Mouse (Mus musculus) heart, embryonic 11.5 days (tissue): ENCODE measurements around the gene Dgki. TPM values are rescaled to one million over a fixed set of nuclear protein-coding genes. Genes with fewer than 3 reads are reported as not detected.

ENCODE experiments used
- ATAC-seq: fragments of 200-750 bp; cut with Nextera tagmentation; replicated peaks from 2 replicates; pipeline ENCODE4 v1.8.0; 2017; ENCODE audit warnings: moderate library complexity; ENCODE audit not compliant: insufficient number of reproducible peaks, low FRiP score, low TSS enrichment
- H3K27ac ChIP-seq: fragments of 300-500 bp; sonication (generic); 2 replicates; pipeline ENCODE4 v1.5.1; 2014; ENCODE audit warnings: mild to moderate bottlenecking, low read depth, low read length
- H3K27me3 ChIP-seq: fragments of 300-500 bp; sonication (generic); 2 replicates; pipeline ENCODE4 v1.6.1; 2014; ENCODE audit warnings: mild to moderate bottlenecking, low read length, mixed read lengths; ENCODE audit not compliant: control insufficient read depth, insufficient read depth
- H3K36me3 ChIP-seq: fragments of 300-500 bp; sonication (generic); 2 replicates; pipeline ENCODE4 v1.6.1; 2014; ENCODE audit warnings: mild to moderate bottlenecking, low read length, moderate library complexity, mixed read lengths; ENCODE audit not compliant: control insufficient read depth, insufficient read depth
- H3K4me1 ChIP-seq: fragments of 300-500 bp; sonication (generic); 2 replicates; pipeline ENCODE4 v1.6.1; 2014; ENCODE audit warnings: low read length; ENCODE audit not compliant: control insufficient read depth, insufficient read depth
- H3K4me2 ChIP-seq: fragments of 300-500 bp; sonication (generic); 2 replicates; pipeline ENCODE4 v1.6.1; 2014; ENCODE audit warnings: mild to moderate bottlenecking, moderate library complexity
- H3K4me3 ChIP-seq: fragments of 300-500 bp; sonication (generic); 2 replicates; pipeline ENCODE4 v1.5.1; 2014; ENCODE audit warnings: low read depth, low read length
- H3K9ac ChIP-seq: fragments of 300-500 bp; sonication (generic); 2 replicates; pipeline ENCODE4 v1.6.1; 2014; ENCODE audit warnings: mild to moderate bottlenecking, low read depth, low read length, moderate library complexity
- H3K9me3 ChIP-seq: fragments of 300-500 bp; sonication (generic); replicated peaks from 2 replicates; pipeline ENCODE4 v1.6.1; 2016; ENCODE audit warnings: low read length; ENCODE audit not compliant: control insufficient read depth
- WGBS: fragments of 180-500 bp; shearing (Covaris S2); extraction: QIAGEN DNeasy Blood & Tissue Kit; methylation state at CpG from one replicate; pipeline ENCODE4 v1.1.7; 2014; ENCODE audit not compliant: insufficient replicate concordance; 5-methylcytosine and 5-hydroxymethylcytosine counted together
- polyA plus RNA-seq: library from polyadenylated mRNA; unstranded; fragments of >200 nt; fragmentation: Nextera tagmentation; extraction: Ambion mirVana; gene quantifications from 2 replicates; pipeline ENCODE4 v1.2.1, GENCODE M21; 2014

The Dgki gene
- polyA plus RNA-seq, 1 experiment from 2014 or later, result 1.0 TPM

DNA sequence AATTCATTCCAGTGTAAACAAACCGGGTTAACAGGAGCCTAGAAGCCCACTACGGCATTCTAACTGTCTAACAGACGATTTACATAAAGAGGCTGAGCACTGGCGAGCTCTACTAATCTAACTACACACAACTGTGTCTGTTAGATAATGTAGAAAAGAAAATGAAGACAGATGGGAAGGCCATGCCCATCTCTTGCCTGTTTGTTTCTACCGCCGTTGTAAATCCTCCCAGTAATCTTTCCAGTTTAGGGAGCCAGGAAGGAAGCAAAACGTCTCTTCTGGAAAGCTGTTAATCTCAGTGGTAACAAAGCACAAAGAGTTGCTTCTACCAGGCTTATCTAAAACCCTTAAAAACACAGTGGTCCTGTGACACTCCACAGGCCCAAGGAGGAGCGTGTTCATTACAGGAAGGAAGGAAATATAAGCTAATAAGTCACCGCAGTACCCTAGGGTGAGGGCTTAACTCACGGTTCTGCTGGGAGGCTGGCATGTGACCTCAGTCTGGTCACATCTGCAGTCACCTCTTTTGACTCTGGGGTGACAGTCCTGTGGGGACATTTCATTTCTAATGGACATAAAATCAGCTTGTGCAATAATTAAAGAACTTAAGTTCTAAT, 235.7 kb downstream of the Dgki start:
- H3K4me3 ChIP-seq, result no peak overlapping the region
- no peak overlapping the region for H3K9ac ChIP-seq
- H3K36me3 ChIP-seq, result no peaks in the 10 kb centered on the region
- H3K27ac ChIP-seq, result peak overlapping the region; percentile 54
- no peaks in the 10 kb centered on the region for H3K9me3 ChIP-seq
- no peaks in the 10 kb centered on the region for H3K4me1 ChIP-seq
- ATAC-seq, result peak; percentile 72
- WGBS, result 18% methylated on average over 10 of the region's 10 CpGs
- no peaks in the 10 kb centered on the region for H3K27me3 ChIP-seq
- no peak overlapping the region for H3K4me2 ChIP-seq

DNA sequence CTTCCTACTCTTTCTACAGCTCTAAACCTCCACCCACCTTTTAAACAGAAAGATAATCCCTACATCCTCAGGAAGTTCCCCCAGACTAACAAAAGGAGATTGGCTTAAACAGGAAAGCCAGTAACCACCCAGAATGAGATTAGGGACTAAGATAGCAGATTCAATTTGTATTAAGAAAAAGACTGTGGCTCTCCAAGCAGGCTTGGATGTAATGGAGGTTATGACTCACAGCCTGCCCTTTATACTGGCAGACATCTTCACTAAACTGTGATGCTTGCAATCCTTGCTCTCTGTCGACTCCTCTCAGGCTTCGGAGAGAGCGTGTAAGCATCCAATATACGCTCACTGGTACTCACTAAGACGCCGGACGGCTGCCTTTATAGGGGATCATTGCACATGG, 236.7 kb downstream of the Dgki start:
- no peak; the same call in 1 of the 2 replicates for ATAC-seq
- 80% methylated on average over 7 of the region's 7 CpGs for WGBS

DNA sequence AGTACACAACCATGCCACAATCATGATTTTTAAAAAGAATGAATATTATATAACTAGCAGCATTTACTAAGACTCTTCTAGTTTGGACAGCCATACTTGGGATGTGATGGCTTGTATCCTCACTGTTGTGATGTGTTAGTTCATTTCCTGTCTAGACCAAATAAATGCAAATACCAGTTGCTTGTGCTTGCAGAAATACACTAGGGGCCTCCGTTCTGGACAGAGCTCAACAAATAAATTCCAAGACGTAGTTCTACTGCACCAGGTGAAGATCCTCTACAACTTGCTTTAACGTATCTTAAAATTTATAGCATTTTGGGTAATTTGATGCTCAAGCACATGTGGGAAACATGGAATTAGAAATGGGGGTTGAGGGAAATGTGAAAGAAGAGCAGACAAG, 239.9 kb downstream of the Dgki start:
- no peaks in the 10 kb centered on the region for H3K27me3 ChIP-seq
- WGBS, result 82% methylated on average over 3 of the region's 3 CpGs
- no peak for ATAC-seq

More for the DNA sequence above, 236.7 kb downstream of the Dgki start:
- no peak overlapping the region for H3K9ac ChIP-seq
- no peak overlapping the region for H3K4me2 ChIP-seq
- no peak overlapping the region for H3K4me3 ChIP-seq
- no peaks in the 10 kb centered on the region for H3K4me1 ChIP-seq
- H3K36me3 ChIP-seq, result no peaks in the 10 kb centered on the region
- H3K27ac ChIP-seq, result peak overlapping the region; percentile 54
- no peaks in the 10 kb centered on the region for H3K27me3 ChIP-seq
- no peaks in the 10 kb centered on the region for H3K9me3 ChIP-seq

DNA sequence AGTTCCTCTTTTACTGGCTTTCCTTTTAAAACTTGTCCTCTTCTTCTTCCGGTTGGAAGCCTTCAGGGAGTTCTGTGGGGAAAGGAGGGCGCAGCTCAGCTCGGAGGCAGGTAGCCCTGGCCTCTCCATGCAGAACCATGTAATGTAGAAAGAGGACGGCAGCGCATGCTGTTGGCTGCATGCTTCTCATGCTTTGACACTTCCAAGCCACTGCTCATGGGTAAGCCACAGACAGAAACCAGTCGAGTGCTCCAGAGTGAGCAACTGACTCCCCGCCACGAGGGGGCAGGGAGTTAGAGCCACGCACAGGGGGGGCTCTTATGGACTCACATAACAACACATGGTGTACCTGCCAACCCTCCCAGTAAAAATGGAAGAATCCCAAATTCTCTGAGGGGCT, 242.0 kb downstream of the Dgki start:
- Histone ChIP-seq H3K9me3 (no peaks in the 10 kb centered on the region), H3K4me2 (no peak overlapping the region), H3K27me3 (no peaks in the 10 kb centered on the region), H3K27ac (no peak overlapping the region), H3K9ac (no peak overlapping the region), H3K4me1 (no peaks in the 10 kb centered on the region), H3K4me3 (no peak overlapping the region), H3K36me3 (no peaks in the 10 kb centered on the region)
- ATAC-seq, result no peak
- WGBS, result 83% methylated on average over 9 of the region's 9 CpGs

More for the DNA sequence above, 239.9 kb downstream of the Dgki start:
- Histone ChIP-seq H3K4me1 (no peaks in the 10 kb centered on the region), H3K4me2 (no peak overlapping the region), H3K4me3 (no peak overlapping the region), H3K9me3 (no peaks in the 10 kb centered on the region), H3K27ac (no peak overlapping the region), H3K36me3 (no peaks in the 10 kb centered on the region), H3K9ac (no peak overlapping the region)

DNA sequence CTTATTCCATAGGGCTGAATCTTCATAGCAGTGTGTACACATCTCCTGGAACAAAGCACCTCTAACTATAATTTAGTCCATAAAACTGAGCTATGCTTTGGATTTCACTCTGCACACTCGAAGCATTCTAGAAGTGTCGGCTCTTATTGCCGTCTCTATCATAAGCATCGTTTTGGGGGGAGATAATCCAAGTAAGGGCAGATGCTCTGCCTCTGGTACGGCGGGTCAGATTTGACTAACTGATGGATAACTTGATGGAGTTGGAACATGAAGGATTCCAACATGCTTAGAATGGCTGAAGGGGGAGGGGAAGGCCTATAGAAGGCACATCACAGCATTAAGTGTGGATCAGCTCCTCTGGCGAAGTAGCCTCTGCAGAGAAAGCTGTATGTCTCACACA, 242.4 kb downstream of the Dgki start:
- Histone ChIP-seq H3K27ac (no peak overlapping the region), H3K27me3 (no peaks in the 10 kb centered on the region), H3K9ac (no peak overlapping the region), H3K36me3 (no peaks in the 10 kb centered on the region), H3K4me3 (no peak overlapping the region), H3K4me2 (no peak overlapping the region), H3K9me3 (no peaks in the 10 kb centered on the region), H3K4me1 (no peaks in the 10 kb centered on the region)
- WGBS, result 84% methylated on average over 7 of the region's 7 CpGs
- no peak for ATAC-seq

DNA sequence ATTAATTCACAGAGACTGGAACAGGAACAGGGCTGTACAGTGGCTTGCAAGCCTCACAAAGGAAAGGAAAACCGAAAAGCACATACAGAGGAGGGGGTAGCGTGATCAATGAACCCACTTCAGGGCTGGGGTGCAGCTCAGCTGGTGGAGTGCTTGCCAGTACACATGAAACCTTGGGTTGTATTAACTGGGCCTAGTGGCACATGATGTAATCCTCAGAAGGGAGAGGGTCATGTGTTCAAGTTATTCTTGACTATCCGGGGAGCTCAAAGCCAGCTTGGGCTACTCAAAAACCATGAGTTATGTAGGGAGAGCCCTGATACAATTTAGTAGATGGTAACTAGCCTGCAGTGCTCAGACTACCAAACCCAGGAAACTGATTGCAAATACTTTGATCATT, 244.3 kb downstream of the Dgki start:
- 0 out of 2 replicates have a peak, but pooled peaks cover 2% of the 10 kb centered on the region for H3K4me1 ChIP-seq
- ATAC-seq, result no peak
- H3K36me3 ChIP-seq, result no peaks in the 10 kb centered on the region
- H3K27ac ChIP-seq, result no peak overlapping the region
- 63% methylated on average over 3 of the region's 3 CpGs for WGBS
- no peak overlapping the region for H3K9ac ChIP-seq
- no peaks in the 10 kb centered on the region for H3K27me3 ChIP-seq
- H3K4me2 ChIP-seq, result no peak overlapping the region
- H3K9me3 ChIP-seq, result no peaks in the 10 kb centered on the region
- no peak overlapping the region for H3K4me3 ChIP-seq

DNA sequence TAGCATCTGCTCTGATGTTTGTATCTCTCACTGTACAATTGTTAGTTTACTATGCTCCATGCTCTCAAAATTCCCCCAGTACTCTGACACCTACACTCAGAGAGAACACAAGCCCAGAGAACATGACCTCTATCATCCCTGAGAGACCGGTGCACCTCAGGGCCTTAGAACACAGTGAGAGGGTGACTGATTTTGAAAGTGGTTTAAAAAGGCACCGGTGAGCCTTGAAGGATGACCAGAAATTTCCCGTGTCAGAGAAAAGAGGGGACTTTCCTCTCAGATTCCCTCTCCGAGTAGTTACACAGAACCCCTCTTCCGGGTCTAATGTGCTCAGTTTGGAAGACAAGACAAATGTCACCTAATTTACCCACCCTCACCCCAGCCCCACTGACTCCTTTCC, 244.9 kb downstream of the Dgki start:
- H3K36me3 ChIP-seq, result no peaks in the 10 kb centered on the region
- no peak for ATAC-seq
- H3K4me2 ChIP-seq, result no peak overlapping the region
- H3K27ac ChIP-seq, result no peak overlapping the region
- H3K4me1 ChIP-seq, result 0 out of 2 replicates have a peak, but pooled peaks cover 2% of the 10 kb centered on the region
- no peaks in the 10 kb centered on the region for H3K27me3 ChIP-seq
- H3K4me3 ChIP-seq, result no peak overlapping the region
- H3K9me3 ChIP-seq, result no peaks in the 10 kb centered on the region
- H3K9ac ChIP-seq, result no peak overlapping the region
- WGBS, result 63% methylated on average over 5 of the region's 5 CpGs

DNA sequence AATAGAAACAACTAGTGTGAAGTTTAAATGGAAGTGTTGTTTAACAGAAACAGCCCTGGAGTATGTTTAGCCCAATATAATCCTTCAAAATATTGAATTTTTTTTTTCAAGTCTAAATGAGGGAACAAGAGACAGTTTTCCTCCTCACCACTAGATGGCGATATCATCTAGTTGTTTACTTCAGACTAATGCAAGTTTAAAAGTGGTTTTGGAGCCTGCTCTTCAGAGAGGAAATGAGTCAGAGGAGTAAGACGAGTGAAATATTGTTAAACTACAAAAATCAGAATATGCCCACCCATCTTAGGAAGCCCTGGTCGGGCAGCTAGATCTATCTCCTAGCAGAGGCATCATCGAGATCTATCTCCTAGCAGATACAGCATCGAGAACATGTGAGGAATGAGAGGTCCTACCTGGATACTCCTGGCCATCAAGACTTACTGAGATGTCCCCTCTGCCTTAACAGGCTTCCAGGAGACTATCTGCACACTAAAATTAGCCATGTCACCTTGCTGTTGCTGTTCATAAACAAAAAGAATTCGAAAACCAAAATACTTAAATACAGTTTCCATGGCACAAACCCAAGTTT, 245.5 kb downstream of the Dgki start:
- H3K9me3 ChIP-seq, result no peaks in the 10 kb centered on the region

DNA sequence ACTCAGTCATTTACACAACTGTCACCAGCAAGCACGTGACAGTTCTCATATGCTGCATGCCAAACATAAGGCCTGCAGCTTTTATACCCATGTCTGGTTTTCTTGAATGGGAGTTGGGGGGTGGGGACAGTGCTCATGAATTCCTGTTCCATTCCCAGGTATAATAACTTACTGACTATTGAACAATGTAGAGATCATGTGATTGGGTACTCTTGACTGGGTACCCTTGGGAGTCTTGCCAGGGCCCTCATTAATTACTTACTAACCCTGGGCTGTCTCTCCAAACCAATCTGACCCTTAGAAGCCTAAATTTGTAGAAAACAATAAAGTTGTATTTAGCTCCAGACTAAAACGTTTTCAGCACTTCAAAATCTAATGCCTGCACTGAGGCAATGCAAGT, 246.6 kb downstream of the Dgki start:
- no peak overlapping the region for H3K9ac ChIP-seq
- 45% methylated on average over 2 of the region's 2 CpGs for WGBS
- ATAC-seq, result no peak

More for the DNA sequence above, 245.5 kb downstream of the Dgki start:
- H3K36me3 ChIP-seq, result no peaks in the 10 kb centered on the region
- no peak for ATAC-seq
- no peak overlapping the region for H3K9ac ChIP-seq
- 45% methylated on average over 6 of the region's 6 CpGs for WGBS
- no peak overlapping the region for H3K4me2 ChIP-seq
- H3K27me3 ChIP-seq, result no peaks in the 10 kb centered on the region
- no peak overlapping the region for H3K4me3 ChIP-seq
- no peak overlapping the region for H3K27ac ChIP-seq
- 0 out of 2 replicates have a peak, but pooled peaks cover 2% of the 10 kb centered on the region for H3K4me1 ChIP-seq

More for the DNA sequence above, 246.6 kb downstream of the Dgki start:
- Histone ChIP-seq H3K36me3 (no peaks in the 10 kb centered on the region), H3K9me3 (no peaks in the 10 kb centered on the region), H3K4me1 (0 out of 2 replicates have a peak, but pooled peaks cover 2% of the 10 kb centered on the region), H3K27ac (no peak overlapping the region), H3K27me3 (no peaks in the 10 kb centered on the region), H3K4me3 (no peak overlapping the region), H3K4me2 (no peak overlapping the region)
